Mouse (Mus musculus): ENCODE data around the gene Anapc2. TPM values are rescaled to one million over a fixed set of nuclear protein-coding genes. Genes with fewer than 3 reads are reported as not detected.

Anapc2 gene
- polyA plus RNA-seq, 1 experiment from 2014 or later, result 107 TPM

- ATAC-seq (ENCODE audit: low FRiP score), result no peak
Observed at GRCm38 (mm10) chr2:25237522-25237921, 34.8 kb upstream of the Anapc2 start.

GRCm38 (mm10) chr2:25238106-25238505 is 34.2 kb upstream of the Anapc2 start:
- no peak overlapping the region for H3K4me3 ChIP-seq (ENCODE audit: low read depth, low read length)
- DNase-seq (ENCODE audit: low spot score) (no peak), ATAC-seq (ENCODE audit: low FRiP score) (no peak)
- no peak overlapping the region for H3K27ac ChIP-seq (ENCODE audit: low read depth, low read length)
- H3K27me3 ChIP-seq (ENCODE audit: control insufficient read depth, insufficient read depth, low read length), result peaks cover 2% of the 10 kb centered on the region; the same call in 1 of the 2 replicates
- H3K4me1 ChIP-seq (replicated peaks; ENCODE audit: control insufficient read depth, insufficient read depth, low read length), result peaks cover 4% of the 10 kb centered on the region; the same call in 1 of the 2 replicates
- no peaks in the 10 kb centered on the region for H3K9me3 ChIP-seq (ENCODE audit: control insufficient read depth, low read length)
- no peaks in the 10 kb centered on the region for H3K36me3 ChIP-seq (ENCODE audit: control insufficient read depth, insufficient read depth, low read length)
- H3K4me2 ChIP-seq (replicated peaks; ENCODE audit: low read depth, low read length), result no peak overlapping the region
- no peak overlapping the region for H3K9ac ChIP-seq (ENCODE audit: low read depth, low read length)

More at GRCm38 (mm10) chr2:25237522-25237921, 34.8 kb upstream of the Anapc2 start:
- no peak for DNase-seq (ENCODE audit: low spot score)
- Histone ChIP-seq H3K27ac (ENCODE audit: low read depth, low read length) (no peak overlapping the region), H3K27me3 (ENCODE audit: control insufficient read depth, insufficient read depth, low read length) (peaks cover 2% of the 10 kb centered on the region; the same call in 1 of the 2 replicates), H3K36me3 (ENCODE audit: control insufficient read depth, insufficient read depth, low read length) (no peaks in the 10 kb centered on the region), H3K4me2 (replicated peaks; ENCODE audit: low read depth, low read length) (no peak overlapping the region), H3K4me1 (replicated peaks; ENCODE audit: control insufficient read depth, insufficient read depth, low read length) (no peaks in the 10 kb centered on the region), H3K4me3 (ENCODE audit: low read depth, low read length) (no peak overlapping the region), H3K9ac (ENCODE audit: low read depth, low read length) (no peak overlapping the region), H3K9me3 (ENCODE audit: control insufficient read depth, low read length) (no peaks in the 10 kb centered on the region)
- WGBS, result 71% methylated on average over 4 of the region's 4 CpGs

GRCm38 (mm10) chr2:25239766-25240165 is 32.5 kb upstream of the Anapc2 start:
- Histone ChIP-seq H3K9me3 (ENCODE audit: control insufficient read depth, low read length) (no peaks in the 10 kb centered on the region), H3K36me3 (ENCODE audit: control insufficient read depth, insufficient read depth, low read length) (no peaks in the 10 kb centered on the region), H3K4me3 (ENCODE audit: low read depth, low read length) (no peak overlapping the region), H3K27me3 (ENCODE audit: control insufficient read depth, insufficient read depth, low read length) (peaks cover 2% of the 10 kb centered on the region; the same call in 1 of the 2 replicates), H3K4me1 (replicated peaks; ENCODE audit: control insufficient read depth, insufficient read depth, low read length) (peaks cover 4% of the 10 kb centered on the region; the same call in 1 of the 2 replicates), H3K4me2 (replicated peaks; ENCODE audit: low read depth, low read length) (no peak overlapping the region), H3K9ac (ENCODE audit: low read depth, low read length) (no peak overlapping the region), H3K27ac (ENCODE audit: low read depth, low read length) (no peak overlapping the region)
- 83% methylated on average over 3 of the region's 3 CpGs for WGBS
- DNase-seq (ENCODE audit: low spot score) (no peak), ATAC-seq (ENCODE audit: low FRiP score) (no peak)

- Histone ChIP-seq H3K27me3 (ENCODE audit: control insufficient read depth, insufficient read depth, low read length) (peaks cover 2% of the 10 kb centered on the region; the same call in 1 of the 2 replicates), H3K4me3 (ENCODE audit: low read depth, low read length) (peak overlapping the region; percentile 31; the same call in 1 of the 2 replicates), H3K27ac (ENCODE audit: low read depth, low read length) (no peak overlapping the region), H3K4me2 (replicated peaks; ENCODE audit: low read depth, low read length) (peak overlapping the region; percentile 95; the same call in 1 of the 2 replicates), H3K9ac (ENCODE audit: low read depth, low read length) (no peak overlapping the region), H3K9me3 (ENCODE audit: control insufficient read depth, low read length) (no peaks in the 10 kb centered on the region), H3K36me3 (ENCODE audit: control insufficient read depth, insufficient read depth, low read length) (no peaks in the 10 kb centered on the region), H3K4me1 (replicated peaks; ENCODE audit: control insufficient read depth, insufficient read depth, low read length) (peaks cover 4% of the 10 kb centered on the region; the same call in 1 of the 2 replicates)
- WGBS, result 49% methylated on average over 8 of the region's 8 CpGs
- ATAC-seq (ENCODE audit: low FRiP score) (no peak), DNase-seq (ENCODE audit: low spot score) (no peak)
Observed at GRCm38 (mm10) chr2:25240310-25240709, 32.0 kb upstream of the Anapc2 start.

GRCm38 (mm10) chr2:25240723-25241437 is 31.4 kb upstream of the Anapc2 start:
- DNase-seq (ENCODE audit: low spot score), result peak; percentile 76
- ATAC-seq (ENCODE audit: low FRiP score), result peak; percentile 78
- peaks cover 2% of the 10 kb centered on the region; the same call in 1 of the 2 replicates for H3K27me3 ChIP-seq (ENCODE audit: control insufficient read depth, insufficient read depth, low read length)
- H3K36me3 ChIP-seq (ENCODE audit: control insufficient read depth, insufficient read depth, low read length), result no peaks in the 10 kb centered on the region
- H3K4me2 ChIP-seq (replicated peaks; ENCODE audit: low read depth, low read length), result peak overlapping the region; percentile 95
- H3K9me3 ChIP-seq (ENCODE audit: control insufficient read depth, low read length), result no peaks in the 10 kb centered on the region
- H3K27ac ChIP-seq (ENCODE audit: low read depth, low read length), result no peak overlapping the region; the same call in 1 of the 2 replicates
- H3K4me3 ChIP-seq (ENCODE audit: low read depth, low read length), result peak overlapping the region; percentile 31
- peaks cover 4% of the 10 kb centered on the region; the same call in 1 of the 2 replicates for H3K4me1 ChIP-seq (replicated peaks; ENCODE audit: control insufficient read depth, insufficient read depth, low read length)
- peak overlapping the region; percentile 21 for H3K9ac ChIP-seq (ENCODE audit: low read depth, low read length)
- WGBS, result 3% methylated on average over 29 of the region's 29 CpGs

- DNase-seq (ENCODE audit: low spot score) (peak; percentile 28), ATAC-seq (ENCODE audit: low FRiP score) (peak; percentile 46; the same call in 1 of the 2 replicates)
- Histone ChIP-seq H3K9ac (ENCODE audit: low read depth, low read length) (peak overlapping the region; percentile 71), H3K4me1 (replicated peaks; ENCODE audit: control insufficient read depth, insufficient read depth, low read length) (peaks cover 4% of the 10 kb centered on the region; the same call in 1 of the 2 replicates), H3K36me3 (ENCODE audit: control insufficient read depth, insufficient read depth, low read length) (no peaks in the 10 kb centered on the region), H3K27ac (ENCODE audit: low read depth, low read length) (no peak overlapping the region), H3K27me3 (ENCODE audit: control insufficient read depth, insufficient read depth, low read length) (peaks cover 2% of the 10 kb centered on the region; the same call in 1 of the 2 replicates), H3K9me3 (ENCODE audit: control insufficient read depth, low read length) (no peaks in the 10 kb centered on the region), H3K4me3 (ENCODE audit: low read depth, low read length) (peak overlapping the region; percentile 57), H3K4me2 (replicated peaks; ENCODE audit: low read depth, low read length) (peak overlapping the region; percentile 95)
- 13% methylated on average over 6 of the region's 6 CpGs for WGBS
Observed at GRCm38 (mm10) chr2:25241438-25241775, 30.9 kb upstream of the Anapc2 start.

- Histone ChIP-seq H3K9me3 (ENCODE audit: control insufficient read depth, low read length) (no peaks in the 10 kb centered on the region), H3K27me3 (ENCODE audit: control insufficient read depth, insufficient read depth, low read length) (peaks cover 2% of the 10 kb centered on the region; the same call in 1 of the 2 replicates), H3K4me2 (replicated peaks; ENCODE audit: low read depth, low read length) (peak within 1 kb of the TSS; percentile 95), H3K36me3 (ENCODE audit: control insufficient read depth, insufficient read depth, low read length) (no peaks in the 10 kb centered on the region), H3K4me3 (ENCODE audit: low read depth, low read length) (peak within 1 kb of the TSS; percentile 57), H3K4me1 (replicated peaks; ENCODE audit: control insufficient read depth, insufficient read depth, low read length) (peaks cover 4% of the 10 kb centered on the region; the same call in 1 of the 2 replicates), H3K27ac (ENCODE audit: low read depth, low read length) (peak within 1 kb of the TSS; percentile 42; the same call in 1 of the 2 replicates), H3K9ac (ENCODE audit: low read depth, low read length) (peak within 1 kb of the TSS; percentile 71)
- 0% methylated on average over 27 of the region's 59 CpGs for WGBS
- ATAC-seq (ENCODE audit: low FRiP score) (peak; percentile 38), DNase-seq (ENCODE audit: low spot score) (peak; percentile 61)
Observed at GRCm38 (mm10) chr2:25242101-25242506, 30.2 kb upstream of the Anapc2 start, which contains the start of the genes Rnf208 and Cysrt1. TSS of gene Rnf208 (plus strand) at chr2:25242255. TSS of gene Cysrt1 (minus strand) at chr2:25242452.

- Histone ChIP-seq H3K27ac (ENCODE audit: low read depth, low read length) (no peak overlapping the region), H3K4me3 (ENCODE audit: low read depth, low read length) (no peak overlapping the region; the same call in 1 of the 2 replicates), H3K4me2 (replicated peaks; ENCODE audit: low read depth, low read length) (peak overlapping the region; percentile 95; the same call in 1 of the 2 replicates), H3K9ac (ENCODE audit: low read depth, low read length) (peak overlapping the region; percentile 71; the same call in 1 of the 2 replicates), H3K27me3 (ENCODE audit: control insufficient read depth, insufficient read depth, low read length) (peaks cover 2% of the 10 kb centered on the region; the same call in 1 of the 2 replicates), H3K9me3 (ENCODE audit: control insufficient read depth, low read length) (no peaks in the 10 kb centered on the region), H3K36me3 (ENCODE audit: control insufficient read depth, insufficient read depth, low read length) (no peaks in the 10 kb centered on the region), H3K4me1 (replicated peaks; ENCODE audit: control insufficient read depth, insufficient read depth, low read length) (peaks cover 4% of the 10 kb centered on the region; the same call in 1 of the 2 replicates)
- ATAC-seq (ENCODE audit: low FRiP score), result no peak
- 81% methylated on average over 8 of the region's 8 CpGs for WGBS
- no peak for DNase-seq (ENCODE audit: low spot score)
Observed at GRCm38 (mm10) chr2:25243342-25243741, 28.9 kb upstream of the Anapc2 start.
